ENCODE assay signal across 33 mouse cellular contexts in the genomic region with DNA sequence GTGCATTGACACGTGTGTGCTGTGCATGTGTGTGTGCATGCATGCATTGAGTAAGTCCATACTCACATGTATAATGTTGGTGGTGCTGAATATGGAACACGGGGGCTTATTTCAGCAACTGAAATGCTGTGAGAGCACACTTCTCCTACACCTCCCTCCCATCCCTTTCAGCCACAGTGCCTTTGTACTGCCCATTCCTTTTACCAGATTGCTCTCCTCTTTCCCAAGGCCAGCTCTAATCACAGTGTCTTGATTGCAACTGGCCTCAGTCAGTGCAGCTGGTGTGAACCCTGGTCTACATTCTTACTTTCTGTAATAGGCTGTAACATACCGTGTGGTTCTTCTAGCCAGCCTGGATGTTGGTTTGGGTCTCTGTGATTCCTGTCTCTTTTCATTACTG. TPM values are rescaled to one million over a fixed set of nuclear protein-coding genes. Genes with fewer than 3 reads are reported as not detected.
"Had no signal": no experiment of that assay in that cellular context is flagged by ENCODE, and none has a peak within 500 bp of the region (broad histone marks: within the 10 kb centered on the region; RNA-seq: fewer than 3 reads in every experiment).

No protein-coding gene starts in this region.

- H3K9me3 ChIP-seq: limb, embryonic 10.5 days; limb, embryonic 12.5 days; limb, embryonic 13.5 days; limb, embryonic 15.5 days; liver, embryonic 12.5 days; liver, embryonic 13.5 days; liver, embryonic 15.5 days; lung, embryonic 15.5 days; midbrain, embryonic 10.5 days; midbrain, embryonic 12.5 days; midbrain, embryonic 13.5 days; midbrain, embryonic 15.5 days; neural tube, embryonic 12.5 days; neural tube, embryonic 13.5 days had no signal

- H3K4me1 ChIP-seq: limb, embryonic 10.5 days; limb, embryonic 12.5 days; limb, embryonic 13.5 days; limb, embryonic 15.5 days; liver, embryonic 12.5 days; liver, embryonic 13.5 days; liver, embryonic 15.5 days; lung, embryonic 15.5 days; midbrain, embryonic 10.5 days; midbrain, embryonic 12.5 days; midbrain, embryonic 13.5 days; midbrain, embryonic 15.5 days; neural tube, embryonic 12.5 days; neural tube, embryonic 13.5 days had no signal

- H3K9ac ChIP-seq: limb, embryonic 12.5 days; limb, embryonic 13.5 days; limb, embryonic 15.5 days; liver, embryonic 12.5 days; liver, embryonic 13.5 days; liver, embryonic 14.5 days; liver, embryonic 15.5 days; liver, postnatal 0 days; lung, embryonic 14.5 days; lung, embryonic 15.5 days; midbrain, embryonic 12.5 days; midbrain, embryonic 13.5 days; midbrain, embryonic 15.5 days; neural tube, embryonic 12.5 days; neural tube, embryonic 13.5 days had no signal

- ATAC-seq: liver, embryonic 12.5 days; liver, postnatal 0 days; midbrain, embryonic 13.5 days; midbrain, embryonic 15.5 days; midbrain, embryonic 16.5 days had no signal

- H3K36me3 ChIP-seq: limb, embryonic 10.5 days; limb, embryonic 12.5 days; limb, embryonic 13.5 days; limb, embryonic 15.5 days; liver, embryonic 12.5 days; liver, embryonic 13.5 days; liver, embryonic 15.5 days; lung, embryonic 15.5 days; midbrain, embryonic 10.5 days; midbrain, embryonic 12.5 days; midbrain, embryonic 13.5 days; midbrain, embryonic 15.5 days; neural tube, embryonic 12.5 days; neural tube, embryonic 13.5 days had no signal

- H3K27me3 ChIP-seq: limb, embryonic 12.5 days; limb, embryonic 13.5 days; limb, embryonic 15.5 days; liver, embryonic 12.5 days; liver, embryonic 13.5 days; liver, embryonic 15.5 days; lung, embryonic 15.5 days; midbrain, embryonic 12.5 days; midbrain, embryonic 13.5 days; midbrain, embryonic 15.5 days; neural tube, embryonic 12.5 days; neural tube, embryonic 13.5 days had no signal

- H3K4me3 ChIP-seq: limb, embryonic 10.5 days; limb, embryonic 12.5 days; limb, embryonic 13.5 days; limb, embryonic 15.5 days; liver, embryonic 12.5 days; liver, embryonic 13.5 days; liver, embryonic 15.5 days; lung, embryonic 15.5 days; midbrain, embryonic 10.5 days; midbrain, embryonic 12.5 days; midbrain, embryonic 13.5 days; midbrain, embryonic 15.5 days; myocyte; neural tube, embryonic 12.5 days; neural tube, embryonic 13.5 days had no signal

- H3K27ac ChIP-seq: limb, embryonic 10.5 days; limb, embryonic 12.5 days; limb, embryonic 13.5 days; limb, embryonic 15.5 days; liver, embryonic 12.5 days; liver, embryonic 13.5 days; liver, embryonic 14.5 days; liver, embryonic 15.5 days; lung, embryonic 15.5 days; macrophage; midbrain, embryonic 10.5 days; midbrain, embryonic 12.5 days; midbrain, embryonic 13.5 days; midbrain, embryonic 15.5 days; neural tube, embryonic 12.5 days; neural tube, embryonic 13.5 days had no signal

- DNase-seq: left cerebral cortex, postnatal 4 days; liver; liver, embryonic 13.5 days; liver, postnatal 0 days; lung, adult 18-20 months; lung, adult 2 months; lung, embryonic 14.5 days; lung, postnatal 10 days; lung, postnatal 14 days; lung, postnatal 36 days; lung, postnatal 4 days; midbrain, embryonic 14.5 days had no signal

- H3K4me2 ChIP-seq: limb, embryonic 12.5 days; limb, embryonic 13.5 days; limb, embryonic 15.5 days; liver, embryonic 11.5 days; liver, embryonic 12.5 days; liver, embryonic 13.5 days; liver, embryonic 15.5 days; lung, embryonic 14.5 days; lung, embryonic 15.5 days; midbrain, embryonic 11.5 days; midbrain, embryonic 12.5 days; midbrain, embryonic 13.5 days; midbrain, embryonic 15.5 days; neural tube, embryonic 12.5 days; neural tube, embryonic 13.5 days had no signal

RNA-seq across cellular contexts. Expression of a gene that starts 41.5 kb away (rescaled TPM):
- total RNA-seq: monocyte, adult 5-6 weeks had no signal
- polyA plus RNA-seq: liver, adult 2 months had no signal
